Mouse (Mus musculus) midbrain, embryonic 14.5 days (tissue): Measurements from ENCODE around the gene Tmtc1. TPM values are rescaled to one million over a fixed set of nuclear protein-coding genes. Genes with fewer than 3 reads are reported as not detected.

Experiments used
- ATAC-seq: fragments of 200-750 bp; cut with Nextera tagmentation; 2 replicates; pipeline ENCODE4 v1.8.0; 2017; ENCODE audit warnings: moderate number of reproducible peaks, moderate library complexity; ENCODE audit not compliant: low FRiP score, low TSS enrichment
- DNase-seq: peaks from one replicate; pipeline ENCODE4 v3.0.0-alpha.2; 2015
- H3K27ac ChIP-seq: fragments of 300-500 bp; sonication (generic); replicated peaks from 2 replicates; pipeline ENCODE4 v1.5.1; 2014; ENCODE audit warnings: mild to moderate bottlenecking, low read depth, low read length, moderate library complexity
- H3K27me3 ChIP-seq: fragments of 300-500 bp; sonication (generic); 2 replicates; pipeline ENCODE4 v1.6.1; 2014; ENCODE audit warnings: low read length, control low read depth, mixed read lengths; ENCODE audit not compliant: control insufficient read depth, insufficient read depth
- H3K36me3 ChIP-seq: fragments of 300-500 bp; sonication (generic); 2 replicates; pipeline ENCODE4 v1.6.1; 2014; ENCODE audit warnings: low read length, control low read depth; ENCODE audit not compliant: control insufficient read depth, insufficient read depth
- H3K4me1 ChIP-seq: fragments of 300-500 bp; sonication (generic); 2 replicates; pipeline ENCODE4 v1.6.1; 2014; ENCODE audit warnings: mild to moderate bottlenecking, antibody characterized with exemption, low read length, control low read depth; ENCODE audit not compliant: control insufficient read depth, insufficient read depth
- H3K4me2 ChIP-seq: fragments of 300-500 bp; sonication (generic); 2 replicates; pipeline ENCODE4 v1.6.1; 2014; ENCODE audit warnings: mild to moderate bottlenecking, low read length, moderate library complexity
- H3K4me3 ChIP-seq: fragments of 300-500 bp; sonication (generic); replicated peaks from 2 replicates; pipeline ENCODE4 v1.5.1; 2014; ENCODE audit warnings: low read depth, low read length
- H3K9ac ChIP-seq: fragments of 300-500 bp; sonication (generic); replicated peaks from 2 replicates; pipeline ENCODE4 v1.6.1; 2014; ENCODE audit warnings: mild to moderate bottlenecking, low read length, moderate library complexity
- H3K9me3 ChIP-seq: fragments of 300-500 bp; sonication (generic); 2 replicates; pipeline ENCODE4 v1.6.1; 2016; ENCODE audit warnings: low read length, control low read depth, mixed read lengths; ENCODE audit not compliant: control insufficient read depth
- WGBS: fragments of 180-500 bp; shearing (Covaris S2); extraction: QIAGEN DNeasy Blood & Tissue Kit; methylation state at CpG from one replicate; pipeline ENCODE4 v1.1.7; 2014; 5-methylcytosine and 5-hydroxymethylcytosine counted together
- polyA plus RNA-seq: library from polyadenylated mRNA; unstranded; fragments of >200 nt; fragmentation: Nextera tagmentation; extraction: Ambion mirVana; gene quantifications from 2 replicates; pipeline ENCODE4 v1.2.1, GENCODE M21; 2014

The Tmtc1 gene
- polyA plus RNA-seq, 1 experiment from 2014 or later = 3.1 TPM

GRCm38 (mm10) chr6:148467170-148467921, 23.2 kb upstream of the Tmtc1 start:
- Histone ChIP-seq H3K9me3 (no peaks in the 10 kb centered on the region), H3K9ac (no peak overlapping the region), H3K4me2 (no peak overlapping the region), H3K27ac (no peak overlapping the region), H3K4me1 (no peaks in the 10 kb centered on the region), H3K27me3 (no peaks in the 10 kb centered on the region), H3K36me3 (no peaks in the 10 kb centered on the region), H3K4me3 (no peak overlapping the region)
- ATAC-seq (no peak), DNase-seq (no peak)
- WGBS = 27% methylated on average over 3 of the region's 3 CpGs

- 71% methylated on average over 3 of the region's 3 CpGs for WGBS
- H3K4me2 ChIP-seq = no peak overlapping the region
- H3K4me1 ChIP-seq = no peaks in the 10 kb centered on the region
- no peak overlapping the region for H3K4me3 ChIP-seq
- no peaks in the 10 kb centered on the region for H3K27me3 ChIP-seq
- no peak for DNase-seq
- no peak overlapping the region for H3K9ac ChIP-seq
- H3K36me3 ChIP-seq = no peaks in the 10 kb centered on the region
- no peak for ATAC-seq
- no peak overlapping the region for H3K27ac ChIP-seq
- no peaks in the 10 kb centered on the region for H3K9me3 ChIP-seq
Measured at GRCm38 (mm10) chr6:148459636-148460035, 15.4 kb upstream of the Tmtc1 start.

- no peaks in the 10 kb centered on the region for H3K27me3 ChIP-seq
- no peak for DNase-seq
- no peak overlapping the region for H3K4me3 ChIP-seq
- no peak overlapping the region for H3K9ac ChIP-seq
- WGBS = 70% methylated on average over 4 of the region's 4 CpGs
- no peaks in the 10 kb centered on the region for H3K4me1 ChIP-seq
- H3K4me2 ChIP-seq = no peak overlapping the region
- ATAC-seq = no peak
- H3K27ac ChIP-seq = no peak overlapping the region
- H3K9me3 ChIP-seq = no peaks in the 10 kb centered on the region
- no peaks in the 10 kb centered on the region for H3K36me3 ChIP-seq
Measured at GRCm38 (mm10) chr6:148455470-148455869, 11.3 kb upstream of the Tmtc1 start.

- WGBS = 70% methylated on average over 2 of the region's 2 CpGs
- H3K9me3 ChIP-seq = no peaks in the 10 kb centered on the region
- ATAC-seq = no peak
Measured at GRCm38 (mm10) chr6:148454740-148455139, 10.6 kb upstream of the Tmtc1 start.

GRCm38 (mm10) chr6:148448151-148448550, 4.0 kb upstream of the Tmtc1 start:
- peaks cover 3% of the 10 kb centered on the region; the same call in 1 of the 2 replicates for H3K27me3 ChIP-seq
- no peaks in the 10 kb centered on the region for H3K36me3 ChIP-seq
- no peak for ATAC-seq
- DNase-seq = no peak
- H3K4me1 ChIP-seq = peaks cover 6% of the 10 kb centered on the region
- H3K4me2 ChIP-seq = no peak overlapping the region
- H3K27ac ChIP-seq = no peak overlapping the region
- no peak overlapping the region for H3K4me3 ChIP-seq
- H3K9me3 ChIP-seq = no peaks in the 10 kb centered on the region
- 71% methylated on average over 3 of the region's 3 CpGs for WGBS
- no peak overlapping the region for H3K9ac ChIP-seq

More at GRCm38 (mm10) chr6:148454740-148455139, 10.6 kb upstream of the Tmtc1 start:
- Histone ChIP-seq H3K36me3 (no peaks in the 10 kb centered on the region), H3K9ac (no peak overlapping the region), H3K4me1 (no peaks in the 10 kb centered on the region), H3K27ac (no peak overlapping the region), H3K4me3 (no peak overlapping the region), H3K27me3 (no peaks in the 10 kb centered on the region), H3K4me2 (no peak overlapping the region)
- DNase-seq = no peak

- Histone ChIP-seq H3K4me2 (no peak overlapping the region), H3K4me1 (peaks cover 18% of the 10 kb centered on the region), H3K36me3 (no peaks in the 10 kb centered on the region), H3K9me3 (no peaks in the 10 kb centered on the region), H3K9ac (no peak overlapping the region), H3K27me3 (peaks cover 14% of the 10 kb centered on the region), H3K27ac (no peak overlapping the region), H3K4me3 (no peak overlapping the region)
- ATAC-seq = no peak
- WGBS = 71% methylated on average over 3 of the region's 3 CpGs
- DNase-seq = no peak
Measured at GRCm38 (mm10) chr6:148446113-148446512, 1.9 kb upstream of the Tmtc1 start.

- Histone ChIP-seq H3K9me3 (no peaks in the 10 kb centered on the region), H3K36me3 (no peaks in the 10 kb centered on the region), H3K4me3 (peak overlapping the region; percentile 65), H3K9ac (peak overlapping the region; percentile 81), H3K27me3 (peaks cover 14% of the 10 kb centered on the region), H3K4me2 (peak overlapping the region; percentile 68), H3K27ac (no peak overlapping the region), H3K4me1 (peaks cover 18% of the 10 kb centered on the region)
- WGBS = 3% methylated on average over 9 of the region's 9 CpGs
- ATAC-seq (no peak), DNase-seq (peak; percentile 60)
Measured at GRCm38 (mm10) chr6:148444796-148445195, 607 bp upstream of the Tmtc1 start.

- WGBS = 3% methylated on average over 15 of the region's 15 CpGs
- ATAC-seq (0 out of 2 replicates have a peak, but pooled peaks have one; percentile 9), DNase-seq (peak; percentile 30)
- no peaks in the 10 kb centered on the region for H3K36me3 ChIP-seq
- peaks cover 18% of the 10 kb centered on the region for H3K4me1 ChIP-seq
- no peak overlapping the region for H3K27ac ChIP-seq
- H3K4me3 ChIP-seq = peak overlapping the region; percentile 65
- peaks cover 14% of the 10 kb centered on the region for H3K27me3 ChIP-seq
- H3K9ac ChIP-seq = peak overlapping the region; percentile 81
- no peaks in the 10 kb centered on the region for H3K9me3 ChIP-seq
- peak overlapping the region; percentile 68 for H3K4me2 ChIP-seq
Measured at GRCm38 (mm10) chr6:148443291-148443725, 881 bp downstream of the Tmtc1 start.
